Mouse (Mus musculus) thymus, postnatal 36 days (tissue): ENCODE results near the gene Bcl7c.
"Not testable (repeated sequence)": the region's sequence is repeated elsewhere in the genome, so short reads cannot be mapped to it uniquely, and the experiment has no call there.

Experiments
- DNase-seq, 2 experiments: peaks; one replicate each; pipeline ENCODE4 v3.0.0; 2022; ENCODE audit warnings: mixed read lengths in 2 of 2

Bcl7c gene

GRCm38 (mm10) chr7:127681888-127682553, 26.7 kb downstream of the Bcl7c start:
- DNase-seq, result no peak

DNA sequence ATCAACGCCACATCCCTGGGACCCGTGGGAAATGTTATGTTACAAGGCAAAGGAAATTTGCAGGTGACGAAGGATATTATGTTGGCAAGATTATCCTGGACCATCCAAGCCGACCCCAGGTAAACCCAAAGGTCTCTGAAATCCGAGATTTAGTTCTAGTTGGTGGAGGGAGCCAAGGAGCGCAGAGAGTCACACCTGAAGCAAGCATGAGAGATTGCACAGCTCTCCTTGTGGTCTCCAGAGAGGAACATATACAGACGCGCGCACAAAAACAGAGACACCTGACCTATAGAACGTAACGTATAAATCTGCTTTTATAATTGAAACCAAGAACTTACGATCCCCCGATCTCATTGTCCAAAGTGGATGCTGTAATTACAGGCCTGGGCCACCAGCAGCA, 28.2 kb downstream of the Bcl7c start:
- DNase-seq, result no peak

GRCm38 (mm10) chr7:127678811-127679210, 29.9 kb downstream of the Bcl7c start:
- DNase-seq, result no peak

DNA sequence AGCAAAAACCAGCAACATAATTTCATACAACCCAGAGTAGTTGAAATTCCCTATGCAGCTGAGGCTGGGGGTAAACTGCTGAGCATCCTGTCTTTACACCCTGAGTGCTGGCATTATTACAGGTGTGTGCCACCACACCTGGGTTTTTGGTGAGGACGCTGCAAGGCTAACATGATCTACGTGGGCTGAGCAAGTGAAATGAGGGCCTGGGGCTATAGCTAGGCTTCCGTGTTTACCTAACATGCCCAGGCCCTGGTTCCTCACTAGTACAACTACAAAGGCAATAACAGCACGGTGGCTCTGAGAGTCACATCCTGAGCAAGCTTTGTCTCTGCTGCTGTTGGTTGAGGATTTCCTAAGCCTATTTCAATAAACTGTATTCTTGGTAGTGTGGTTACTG, 31.1 kb downstream of the Bcl7c start:
- DNase-seq, result no peak

DNA sequence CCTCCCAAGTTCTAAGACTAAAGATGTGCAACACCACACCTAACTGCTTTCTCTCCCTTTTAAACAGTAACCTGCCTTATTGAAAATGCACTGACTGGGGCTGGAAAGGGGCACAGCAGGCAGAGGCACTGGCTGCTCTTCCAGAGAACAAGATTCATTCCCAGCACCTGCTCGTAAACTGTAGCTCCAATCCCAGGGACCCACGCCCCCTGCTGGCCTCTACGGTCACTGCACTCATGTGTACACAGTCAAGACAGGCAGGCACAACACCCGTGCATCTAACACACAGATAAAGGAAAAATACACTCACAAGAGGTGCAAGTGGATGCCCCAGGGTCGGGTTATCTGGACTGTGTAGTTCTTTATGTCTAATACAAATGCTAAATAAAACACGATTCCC, 31.7 kb downstream of the Bcl7c start:
- DNase-seq, result peak; percentile 65 to 72

GRCm38 (mm10) chr7:127675391-127675811, 33.3 kb downstream of the Bcl7c start:
- no peak for DNase-seq

- peak; percentile 72 to 76 for DNase-seq
Observed at GRCm38 (mm10) chr7:127674977-127675376, 33.8 kb downstream of the Bcl7c start.

GRCm38 (mm10) chr7:127672776-127673175, 36.0 kb downstream of the Bcl7c start:
- DNase-seq, result no peak

DNA sequence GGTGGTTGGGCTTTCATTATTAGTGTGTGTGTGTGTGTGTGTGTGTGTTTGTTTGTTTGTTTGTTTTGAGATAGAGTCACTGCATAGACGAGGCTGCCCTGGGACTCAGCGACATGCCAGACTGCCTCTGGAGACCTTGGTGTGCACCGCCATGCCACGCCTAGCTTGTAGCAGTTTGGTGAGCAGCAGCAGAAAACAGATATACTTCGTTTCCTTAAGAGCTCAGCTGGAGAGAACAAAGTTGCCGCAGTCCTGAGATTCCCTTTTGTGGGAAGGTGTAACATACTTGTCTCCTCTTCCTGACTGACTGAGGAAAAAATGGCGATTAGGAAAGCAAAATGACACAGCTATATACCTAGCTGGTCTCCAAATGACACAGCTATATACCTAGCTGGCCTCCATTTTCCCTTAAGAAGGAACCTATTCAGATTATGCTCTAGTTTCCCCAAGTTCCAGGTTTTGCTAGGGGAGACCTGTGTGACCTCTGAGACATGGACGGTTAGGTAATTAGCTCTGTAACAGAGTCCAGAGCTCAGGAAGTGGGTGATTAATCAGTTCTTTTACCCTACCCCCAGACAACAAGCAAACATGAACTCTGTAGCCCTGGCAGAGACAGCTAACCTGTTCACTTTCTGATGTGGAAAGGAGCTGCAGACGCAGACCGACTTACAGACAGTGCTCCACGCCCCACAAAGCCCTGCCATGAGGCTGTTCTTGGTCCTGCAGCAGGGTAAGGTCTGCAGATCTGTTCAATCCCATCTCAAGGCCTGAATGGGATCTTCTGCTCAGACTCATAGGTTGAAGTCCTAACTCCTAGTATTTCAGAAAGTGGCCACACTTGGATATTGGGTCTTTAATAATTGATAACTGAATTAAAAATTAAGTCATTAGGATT, 36.6 kb downstream of the Bcl7c start:
- no peak for DNase-seq

DNA sequence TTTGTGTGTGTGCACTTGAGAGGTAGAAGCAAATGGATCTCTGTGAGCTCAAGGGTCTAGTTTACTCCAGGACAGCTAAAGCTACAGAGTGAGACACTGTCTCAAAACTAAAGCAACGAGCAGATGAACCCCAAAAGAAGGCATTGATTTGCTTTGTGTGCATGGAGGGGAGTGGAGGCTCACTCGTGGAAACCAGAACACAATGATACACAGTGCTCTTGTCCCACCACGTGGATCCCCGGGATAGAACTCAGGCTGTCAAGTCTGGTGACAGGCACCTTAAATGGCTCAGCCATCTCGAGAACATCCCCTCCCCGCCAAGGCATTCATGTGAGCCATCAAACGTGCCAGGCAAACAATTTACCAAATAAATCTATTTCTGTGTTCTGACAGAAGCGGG, 41.6 kb downstream of the Bcl7c start:
- no peak for DNase-seq

DNA sequence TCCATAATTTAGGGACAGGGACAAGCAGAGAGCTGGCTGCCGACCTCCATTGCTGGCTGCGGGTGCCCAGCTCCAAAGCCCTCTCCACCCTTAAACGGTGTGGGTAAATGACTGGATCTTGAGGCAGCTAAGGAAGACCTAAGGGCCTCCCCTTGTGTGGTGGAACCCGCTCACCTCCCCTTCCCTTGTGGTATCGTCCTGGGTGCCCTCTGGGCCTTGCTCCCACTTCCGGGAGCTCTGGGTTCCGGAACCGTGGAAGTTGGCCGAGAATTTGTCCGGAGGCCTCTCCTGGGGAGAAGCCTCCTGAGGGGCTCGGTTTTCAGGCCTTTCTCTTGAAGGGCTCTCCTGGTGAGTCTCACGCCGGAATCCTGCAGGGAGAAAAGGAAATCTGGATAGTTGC, 42.1 kb downstream of the Bcl7c start:
- DNase-seq, result no peak

DNA sequence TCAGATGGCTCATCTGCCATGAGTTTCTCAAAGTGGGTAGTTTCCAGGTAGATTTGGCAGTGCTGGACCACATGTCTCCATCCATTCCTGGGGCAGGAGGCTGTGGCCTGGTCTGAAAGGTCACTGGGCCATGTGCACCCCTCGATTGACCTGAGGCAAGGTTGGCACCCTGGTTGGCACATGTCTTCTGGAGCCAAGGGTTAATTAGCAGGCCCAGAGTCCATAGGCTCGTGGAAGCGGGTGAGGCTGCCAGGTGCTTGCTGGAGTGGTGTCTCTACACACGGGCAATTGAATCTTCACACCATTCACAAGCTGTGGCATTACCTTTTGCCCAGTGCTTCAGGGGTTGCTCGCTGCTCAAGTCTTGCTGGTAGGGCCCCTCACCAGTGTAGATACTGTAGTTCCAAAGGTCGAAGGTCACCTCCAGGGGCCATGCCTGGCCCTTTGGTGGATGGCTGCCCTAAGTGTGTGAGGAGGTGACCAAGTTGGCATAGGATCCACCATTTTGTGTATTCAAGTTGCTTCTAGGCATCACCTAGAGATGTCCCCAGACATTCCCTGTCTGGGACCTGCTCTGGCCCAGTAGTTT, 42.6 kb downstream of the Bcl7c start:
- no peak for DNase-seq

DNA sequence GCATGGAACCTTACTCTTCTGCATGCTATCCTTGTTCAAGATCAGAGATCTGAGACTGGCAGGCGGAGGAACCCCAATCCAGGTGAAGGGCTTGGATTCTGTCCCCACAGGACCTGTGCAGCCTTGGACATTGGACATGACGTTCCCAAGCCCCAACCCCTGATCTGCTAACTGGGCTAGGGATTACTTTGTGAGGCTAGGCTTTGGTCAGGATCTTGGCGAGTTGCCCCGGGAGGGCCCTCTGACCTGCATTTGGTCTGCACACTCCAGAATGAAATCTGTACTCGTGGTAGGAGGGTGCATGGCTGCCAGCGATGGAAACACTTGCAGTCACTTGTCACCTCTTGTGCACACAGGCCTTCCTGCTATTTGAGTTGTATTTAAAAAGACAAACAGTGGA, 45.8 kb downstream of the Bcl7c start:
- no peak for DNase-seq

- no peak for DNase-seq
Observed at GRCm38 (mm10) chr7:127661833-127662232, 46.9 kb downstream of the Bcl7c start.

- DNase-seq, result no peak
Observed at GRCm38 (mm10) chr7:127660882-127661281, 47.9 kb downstream of the Bcl7c start.

GRCm38 (mm10) chr7:127656946-127657345, 51.8 kb downstream of the Bcl7c start:
- peak; percentile 73 to 79 for DNase-seq

DNA sequence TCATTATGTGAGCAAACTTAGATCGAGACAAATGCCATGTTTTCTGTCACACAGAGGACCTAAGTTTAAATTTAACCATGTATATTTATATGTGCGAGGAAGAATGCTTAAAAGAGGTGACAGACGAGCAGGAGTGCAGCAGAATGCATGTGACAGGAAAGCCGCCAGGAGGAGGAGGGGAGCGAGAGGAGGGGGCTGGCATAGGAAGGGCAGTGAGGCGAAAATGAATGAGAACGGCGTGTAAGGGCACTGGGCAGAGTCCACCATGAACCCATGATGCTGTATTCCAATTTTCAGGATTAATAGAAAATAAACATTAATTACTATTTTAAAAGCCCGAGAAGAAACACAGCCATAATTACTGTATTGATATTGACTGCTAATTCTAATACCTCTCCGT, 54.4 kb downstream of the Bcl7c start:
- DNase-seq, result no peak

GRCm38 (mm10) chr7:127652050-127652449, 56.7 kb downstream of the Bcl7c start:
- DNase-seq, result no peak

- DNase-seq, result no peak
Observed at GRCm38 (mm10) chr7:127651624-127652023, 57.1 kb downstream of the Bcl7c start.

GRCm38 (mm10) chr7:127649206-127649605, 59.5 kb downstream of the Bcl7c start:
- no peak for DNase-seq

DNA sequence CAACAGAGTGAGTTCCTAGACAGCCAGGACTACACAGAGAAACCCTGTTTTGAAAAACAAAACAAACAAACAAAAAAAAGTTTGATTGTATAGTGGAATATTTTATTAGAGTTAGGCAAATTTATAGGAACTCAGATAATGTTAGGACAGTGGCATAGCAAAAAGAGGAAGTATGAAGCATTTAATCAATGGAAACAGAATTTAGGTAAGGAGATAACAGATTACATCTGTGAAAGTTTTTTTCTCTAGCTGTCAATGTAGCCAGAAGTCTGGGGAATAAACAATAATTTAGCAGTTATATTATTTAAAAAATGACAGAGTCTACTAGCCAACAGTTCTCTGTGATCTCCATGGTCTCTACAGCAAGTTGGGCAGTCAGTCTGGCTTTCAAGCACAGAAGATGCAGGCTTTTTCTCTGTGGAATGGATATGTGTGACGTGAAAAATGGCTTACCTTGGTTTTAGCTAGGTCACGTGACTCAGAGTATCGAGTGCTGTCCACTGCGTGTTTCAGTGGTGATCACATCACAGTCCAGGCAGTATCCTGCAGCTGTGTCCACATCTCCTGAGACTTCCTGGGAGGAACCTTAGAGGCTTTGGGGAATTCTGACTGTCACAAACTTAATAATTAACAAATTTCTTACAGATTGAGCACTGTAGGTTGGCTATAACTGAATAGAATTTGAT, 60.1 kb downstream of the Bcl7c start:
- DNase-seq, result no peak

GRCm38 (mm10) chr7:127647576-127647975, 61.2 kb downstream of the Bcl7c start:
- DNase-seq, result not testable (repeated sequence)

GRCm38 (mm10) chr7:127646363-127646762, 62.4 kb downstream of the Bcl7c start:
- no peak for DNase-seq
